Mouse (Mus musculus) ES-E14 (cell line): ENCODE data around the gene Tubgcp5.

ENCODE experiments used
- CHD2 ChIP-seq: IDR thresholded peaks from 2 replicates; pipeline ENCODE4 v1.6.1; 2014; ENCODE audit warnings: mild to moderate bottlenecking, low read depth, low read length, inconsistent platforms
- MAFK ChIP-seq: IDR thresholded peaks from 2 replicates; pipeline ENCODE4 v1.6.1; 2014; ENCODE audit warnings: mild to moderate bottlenecking, low read depth, low read length, inconsistent platforms; ENCODE audit not compliant: insufficient read depth

GRCm38 (mm10) chr7:55852787-55853186 lies 58.8 kb downstream of the Tubgcp5 start:
- TF ChIP-seq CHD2 (no peak), MAFK (no peak)
